Mouse (Mus musculus) gastrocnemius, postnatal 10 days (tissue): ENCODE measurements around the gene Defb45. TPM values are rescaled to one million over a fixed set of nuclear protein-coding genes. Genes with fewer than 3 reads are reported as not detected.
A peak's percentile ranks its signal among the peaks of the same experiment; 100 is the strongest.

Source experiments
- DNase-seq: peaks from one replicate; pipeline ENCODE4 v3.0.0; 2021; ENCODE audit warnings: mixed read lengths
- total RNA-seq, 2 experiments: library from RNA; stranded (reverse); gene quantifications; 2 replicates each; pipeline ENCODE4 v1.2.3; 2021

Gene Defb45
- total RNA-seq, 2 experiments from 2014 or later, result not detected

- DNase-seq, result no peak
Measured at GRCm38 (mm10) chr2:152607746-152608145, 8.5 kb upstream of the Defb45 start.

- peak; percentile 61 for DNase-seq
Measured at GRCm38 (mm10) chr2:152604057-152604456, 4.9 kb upstream of the Defb45 start, which contains the start of gene Defb36. Defb36 (plus strand) TSS chr2:152604327.

GRCm38 (mm10) chr2:152601275-152601960, 2.2 kb upstream of the Defb45 start:
- no peak for DNase-seq

- DNase-seq, result no peak
Measured at GRCm38 (mm10) chr2:152600076-152600475, 877 bp upstream of the Defb45 start.

- DNase-seq, result no peak
Measured at GRCm38 (mm10) chr2:152589021-152589420, 10.2 kb downstream of the Defb45 start.

GRCm38 (mm10) chr2:152588450-152588849, 10.7 kb downstream of the Defb45 start:
- no peak for DNase-seq

- DNase-seq, result no peak
Measured at GRCm38 (mm10) chr2:152586926-152587560, 12.2 kb downstream of the Defb45 start.

- no peak for DNase-seq
Measured at GRCm38 (mm10) chr2:152580612-152581011, 18.6 kb downstream of the Defb45 start.

GRCm38 (mm10) chr2:152580107-152580506, 19.1 kb downstream of the Defb45 start, which contains the start of gene Defb19:
Defb19 (minus strand) TSS chr2:152580312.
- no peak for DNase-seq

- DNase-seq, result no peak
Measured at GRCm38 (mm10) chr2:152573484-152573883, 25.7 kb downstream of the Defb45 start.

- peak; percentile 29 for DNase-seq
Measured at GRCm38 (mm10) chr2:152572114-152572794, 26.9 kb downstream of the Defb45 start, which contains the start of gene Defb21. Defb21 (plus strand) TSS chr2:152572744.

- no peak for DNase-seq
Measured at GRCm38 (mm10) chr2:152570313-152570712, 28.9 kb downstream of the Defb45 start.

- DNase-seq, result no peak
Measured at GRCm38 (mm10) chr2:152569881-152570280, 29.3 kb downstream of the Defb45 start.

GRCm38 (mm10) chr2:152569038-152569437, 30.2 kb downstream of the Defb45 start, which contains the start of gene Gm17416:
Gm17416 (plus strand) TSS chr2:152569338.
- no peak for DNase-seq

- DNase-seq, result no peak
Measured at GRCm38 (mm10) chr2:152556655-152557054, 42.5 kb downstream of the Defb45 start.

GRCm38 (mm10) chr2:152553774-152554423, 45.3 kb downstream of the Defb45 start:
- peak; percentile 69 for DNase-seq

- no peak for DNase-seq
Measured at GRCm38 (mm10) chr2:152548124-152548523, 51.1 kb downstream of the Defb45 start.

- DNase-seq, result peak; percentile 9
Measured at GRCm38 (mm10) chr2:152544691-152545090, 54.5 kb downstream of the Defb45 start.

- DNase-seq, result no peak
Measured at GRCm38 (mm10) chr2:152543478-152543877, 55.7 kb downstream of the Defb45 start.
